Mouse (Mus musculus) brain, embryonic 14.5 days (tissue): ENCODE results near the gene Jsrp1.

ENCODE experiments used
- CTCF ChIP-seq: fragments of 200-500 bp; IDR thresholded peaks from 2 replicates; pipeline ENCODE4 v1.5.1; 2012; ENCODE audit warnings: inconsistent platforms, mild to moderate bottlenecking, moderate library complexity, borderline replicate concordance; ENCODE audit not compliant: insufficient read depth, insufficient read length; ENCODE audit errors: extremely low read depth
- POLR2A ChIP-seq: fragments of 200-500 bp; IDR thresholded peaks from 2 replicates; pipeline ENCODE4 v1.6.1; 2012; ENCODE audit warnings: mild to moderate bottlenecking, inconsistent platforms, borderline replicate concordance; ENCODE audit not compliant: poor library complexity, insufficient read depth, insufficient read length, severe bottlenecking; ENCODE audit errors: extremely low read depth

DNA sequence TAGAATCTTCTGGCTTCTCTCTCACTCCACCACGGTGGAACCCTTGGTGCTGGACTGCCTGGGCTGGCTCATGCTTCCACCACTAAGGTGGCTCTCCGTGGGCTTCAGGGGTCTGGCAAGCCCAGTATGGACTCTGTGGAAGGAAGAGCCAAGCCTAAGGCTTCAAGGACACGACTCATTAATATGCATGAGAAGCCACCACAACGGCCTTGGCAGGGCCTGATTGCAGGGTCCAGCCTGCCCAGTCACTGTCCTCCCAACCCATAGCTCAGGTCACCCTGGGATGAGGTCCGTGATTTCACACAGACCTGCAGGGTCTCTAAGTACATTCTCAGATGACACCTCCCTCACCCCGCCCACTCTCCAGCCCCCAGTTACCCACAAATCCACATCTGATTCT lies 26.6 kb upstream of the Jsrp1 start:
- TF ChIP-seq CTCF (no peak), POLR2A (no peak)
